Mouse (Mus musculus): ENCODE data around the gene Rab44.
A peak's percentile ranks its signal among the peaks of the same experiment; 100 is the strongest.

Gene Rab44

DNA sequence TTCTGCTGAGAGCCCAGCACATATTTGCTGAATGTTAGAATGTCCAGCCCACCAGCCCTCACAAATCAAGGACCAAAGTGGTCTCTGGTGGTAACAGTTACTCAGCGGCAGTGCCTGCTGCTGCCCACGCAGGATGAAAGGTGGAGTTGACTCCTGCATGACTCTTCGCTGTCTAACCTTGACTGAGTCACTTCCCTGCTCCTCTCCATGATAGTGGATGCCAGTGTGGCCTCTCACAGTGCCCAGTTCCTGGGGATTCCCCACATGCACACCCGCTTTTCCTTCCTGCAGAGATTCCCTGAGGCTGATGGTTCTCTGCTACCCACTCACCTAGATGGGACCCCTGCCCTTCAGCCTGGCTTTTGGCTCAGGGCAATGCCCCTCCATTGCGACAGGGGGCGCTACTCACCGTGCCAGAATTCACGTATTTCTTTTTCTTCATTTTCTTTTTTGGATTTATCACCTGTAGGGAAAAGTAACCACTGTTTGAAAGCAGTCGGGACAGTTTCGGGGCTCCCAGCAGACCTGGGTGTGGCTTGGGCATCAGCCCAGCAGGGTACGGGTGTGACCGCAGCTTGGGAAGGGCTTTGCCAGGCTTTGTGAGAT lies 55.2 kb downstream of the Rab44 start:
- DNase-seq (ENCODE audit: low spot score): no peak

DNA sequence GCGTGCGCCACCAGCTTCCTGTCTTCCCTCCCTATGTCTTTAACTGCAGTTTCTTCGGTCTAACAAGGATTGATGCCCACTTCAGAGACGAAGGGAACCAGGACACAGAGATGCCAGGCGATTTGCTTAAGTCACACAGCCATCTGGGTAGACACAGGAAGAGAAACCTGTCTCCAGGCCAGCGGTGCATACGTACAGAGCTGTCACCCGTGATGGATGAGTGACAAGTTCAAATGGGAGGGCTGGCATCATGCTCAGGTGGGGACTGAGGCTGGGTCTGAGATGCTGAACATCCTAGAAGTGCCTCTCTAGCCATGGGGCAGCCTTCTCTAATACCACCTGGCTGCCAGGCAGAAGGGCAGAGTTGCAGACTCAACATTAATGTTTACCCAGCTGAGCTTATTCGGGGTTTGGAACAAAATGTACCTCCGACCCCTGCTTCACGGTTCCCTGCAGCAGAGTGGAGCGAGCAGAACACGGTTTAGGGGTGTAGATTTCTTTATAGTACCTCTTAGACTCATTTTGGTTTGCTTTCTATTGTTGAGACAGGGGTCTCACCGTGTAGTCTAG lies 56.6 kb downstream of the Rab44 start:
- DNase-seq (ENCODE audit: low spot score): no peak

DNA sequence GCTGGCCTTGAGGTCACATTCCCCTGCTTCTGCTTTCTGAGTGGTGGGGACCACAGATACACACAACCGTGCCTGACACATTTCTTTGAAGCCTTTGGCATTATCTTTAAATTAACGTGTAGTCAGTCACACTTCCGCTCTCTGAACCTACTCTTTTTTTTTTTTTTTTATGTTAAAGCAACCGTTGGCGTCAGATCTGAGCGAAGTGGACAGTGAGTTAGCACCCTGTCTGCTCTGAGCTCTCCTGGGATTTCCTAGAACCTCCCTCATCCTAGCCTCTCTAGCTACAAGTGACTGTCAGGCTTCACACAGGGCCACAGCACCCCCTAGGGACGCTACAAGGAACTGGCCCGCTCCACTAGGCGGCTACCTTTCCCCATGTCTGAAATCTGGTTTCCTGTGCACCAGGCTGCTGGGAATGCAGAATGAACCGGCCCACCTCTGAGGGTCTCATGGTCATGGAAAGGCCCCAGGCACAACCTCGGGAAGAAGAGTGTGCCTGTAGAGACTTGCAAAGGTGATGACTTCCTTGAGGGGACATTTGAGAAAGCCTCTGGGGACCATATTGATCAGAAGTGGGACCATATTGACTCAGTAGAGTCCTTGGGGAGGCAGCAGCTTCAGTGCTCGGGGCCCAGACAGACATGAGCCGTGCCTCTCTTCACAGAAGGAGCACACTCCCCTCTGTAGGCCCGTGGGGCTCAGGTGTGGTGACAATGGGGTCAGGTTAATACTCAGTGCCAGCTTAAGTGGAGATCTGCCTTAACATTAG lies 57.2 kb downstream of the Rab44 start:
- DNase-seq (ENCODE audit: low spot score): peak; percentile 62

DNA sequence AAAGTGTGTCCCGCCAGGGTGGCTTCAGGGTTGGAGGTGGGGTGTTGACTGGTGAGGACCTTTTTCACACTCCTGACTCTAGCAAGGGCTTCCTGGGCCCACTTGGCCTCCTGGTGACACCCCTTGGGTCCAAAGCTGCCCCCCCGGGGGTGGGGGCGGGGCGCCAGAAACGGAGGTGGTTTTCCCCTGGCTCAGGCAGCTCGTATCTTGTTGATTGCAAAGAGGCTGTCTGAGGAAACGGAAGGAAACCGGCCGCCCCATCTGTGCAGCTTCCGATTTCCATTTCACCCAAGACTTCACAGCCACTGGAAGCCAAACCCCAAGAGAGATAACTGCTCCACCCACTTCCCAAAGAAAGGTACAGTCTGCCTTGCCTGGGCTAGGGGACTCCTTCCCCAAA lies 58.1 kb downstream of the Rab44 start:
- no peak for DNase-seq (ENCODE audit: low spot score)

DNA sequence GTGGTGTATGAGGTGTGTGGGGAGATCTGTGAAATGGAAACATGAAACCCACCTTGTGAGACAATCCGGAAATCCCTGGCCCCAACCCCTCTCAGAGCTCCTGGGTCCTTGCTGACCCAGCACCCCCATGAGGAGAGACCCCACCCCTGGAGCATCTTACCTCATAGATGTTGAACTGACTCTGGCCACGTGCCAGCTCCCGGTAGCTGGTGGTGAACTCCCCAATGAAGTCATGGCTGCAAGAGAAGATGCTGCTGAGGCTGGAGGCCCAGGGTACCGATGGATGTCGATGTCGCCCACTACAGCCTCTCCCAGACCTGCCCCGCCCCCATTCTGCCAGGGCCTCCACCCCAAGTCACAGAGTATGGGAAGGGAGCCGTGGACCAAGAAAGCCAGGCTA lies 59.2 kb downstream of the Rab44 start:
- DNase-seq (ENCODE audit: low spot score): no peak

DNA sequence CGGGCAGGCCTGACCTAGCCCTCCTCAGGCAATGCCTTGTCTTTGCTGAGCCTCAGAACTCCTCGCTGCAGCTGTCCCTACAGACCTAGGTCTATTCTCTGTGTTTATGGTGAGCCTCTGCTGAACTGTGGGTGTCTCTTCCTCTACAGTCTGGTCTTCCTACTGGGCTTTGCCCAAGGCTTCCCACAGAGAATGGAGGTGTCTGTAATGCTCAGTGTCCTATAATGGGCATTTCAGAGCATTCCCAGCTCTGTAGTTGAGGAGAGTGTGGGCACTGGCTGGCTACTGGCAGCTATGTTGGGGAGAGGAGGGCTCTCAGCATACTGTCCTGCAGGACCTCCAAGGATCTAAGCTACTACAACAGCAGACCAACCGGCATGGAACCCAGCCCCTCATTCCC lies 61.7 kb downstream of the Rab44 start:
- DNase-seq (ENCODE audit: low spot score): no peak

DNA sequence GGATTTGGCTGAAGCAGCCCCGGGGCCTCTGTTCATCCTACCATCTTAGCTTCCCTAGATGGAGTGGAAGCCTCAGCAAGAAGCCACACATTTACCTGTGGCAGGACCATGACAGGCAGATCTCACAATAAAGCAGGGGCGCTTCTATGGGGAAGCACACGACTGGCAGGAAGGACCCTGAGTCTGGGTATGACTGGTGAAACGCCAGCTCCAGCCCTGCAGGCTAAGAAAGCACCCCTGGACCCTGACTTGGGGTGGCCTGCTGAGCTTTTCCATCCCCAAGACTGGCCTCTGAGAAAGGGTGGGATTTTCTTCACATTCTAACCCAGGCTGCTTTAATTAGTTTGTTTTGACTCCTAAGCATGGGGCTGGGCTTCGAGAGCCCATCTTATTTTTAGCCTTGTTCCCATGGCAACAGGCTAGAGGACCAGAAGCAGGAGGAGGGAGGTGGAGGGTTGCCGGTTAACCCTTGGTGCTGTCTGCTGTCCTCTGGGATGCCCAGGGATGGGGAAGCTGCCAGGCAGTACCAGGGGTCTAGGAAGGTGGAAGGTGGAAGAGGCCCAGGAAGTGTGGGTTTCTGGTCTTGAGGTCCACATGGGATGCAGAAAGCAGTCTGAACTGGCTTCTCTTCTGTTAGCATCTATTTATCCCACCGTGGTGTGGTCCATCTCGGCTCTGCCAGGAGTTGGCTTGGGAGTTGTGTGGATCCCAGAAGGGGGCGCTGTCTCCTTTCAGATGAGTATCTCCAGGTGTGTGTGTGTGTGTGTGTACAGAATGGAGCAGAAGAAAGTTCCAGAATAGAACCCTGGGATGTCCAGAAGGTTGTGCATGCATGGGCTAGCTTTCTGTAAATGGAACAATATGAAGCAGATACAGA lies 62.7 kb downstream of the Rab44 start:
- DNase-seq (ENCODE audit: low spot score): peak; percentile 65

DNA sequence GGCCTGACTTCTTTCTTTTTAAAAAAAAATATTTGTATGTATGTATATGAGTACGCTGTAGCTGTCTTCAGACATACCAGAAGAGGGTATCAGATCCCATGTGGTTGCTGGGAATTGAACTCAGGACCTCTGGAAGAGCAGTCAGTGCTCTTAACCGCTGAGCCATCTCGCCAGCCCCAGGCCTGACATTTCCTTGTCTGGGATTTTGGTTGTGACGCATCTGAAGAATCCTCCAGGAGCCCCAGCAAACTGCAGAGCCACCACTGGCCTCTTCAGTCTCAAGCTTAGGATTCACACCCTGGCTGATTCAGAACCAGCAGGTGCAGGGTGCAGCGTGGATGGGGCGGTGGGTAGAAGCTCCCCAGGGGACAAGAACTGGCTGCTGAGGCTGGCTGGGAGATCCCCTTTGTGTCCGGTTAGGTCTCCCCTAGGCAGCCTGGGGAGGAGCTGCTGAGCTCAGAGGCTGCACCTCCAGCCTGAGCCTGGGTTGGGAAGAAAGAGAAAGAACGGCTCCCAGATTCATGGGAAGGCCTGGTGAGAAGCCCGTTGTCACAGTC lies 64.6 kb downstream of the Rab44 start:
- no peak for DNase-seq (ENCODE audit: low spot score)

DNA sequence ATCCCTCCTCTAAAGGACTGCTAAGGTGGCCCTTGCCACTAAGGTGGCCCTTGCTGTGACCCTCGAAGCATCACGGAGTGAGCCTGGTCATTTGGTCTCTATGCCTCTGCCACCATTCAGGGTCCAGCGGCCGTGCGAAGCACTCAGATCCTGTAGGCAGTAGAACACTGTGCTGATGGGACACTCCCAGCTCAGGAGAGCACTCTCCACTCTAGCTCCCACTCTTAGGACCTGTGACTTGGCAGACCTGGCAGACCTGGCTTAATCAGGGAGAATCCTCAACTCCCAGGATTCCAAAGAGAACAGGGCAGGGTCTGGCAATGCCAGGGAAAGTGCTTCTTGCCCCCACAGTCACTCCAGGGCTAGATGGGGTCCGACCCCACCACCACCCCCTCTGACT lies 66.0 kb downstream of the Rab44 start:
- no peak for DNase-seq (ENCODE audit: low spot score)

DNA sequence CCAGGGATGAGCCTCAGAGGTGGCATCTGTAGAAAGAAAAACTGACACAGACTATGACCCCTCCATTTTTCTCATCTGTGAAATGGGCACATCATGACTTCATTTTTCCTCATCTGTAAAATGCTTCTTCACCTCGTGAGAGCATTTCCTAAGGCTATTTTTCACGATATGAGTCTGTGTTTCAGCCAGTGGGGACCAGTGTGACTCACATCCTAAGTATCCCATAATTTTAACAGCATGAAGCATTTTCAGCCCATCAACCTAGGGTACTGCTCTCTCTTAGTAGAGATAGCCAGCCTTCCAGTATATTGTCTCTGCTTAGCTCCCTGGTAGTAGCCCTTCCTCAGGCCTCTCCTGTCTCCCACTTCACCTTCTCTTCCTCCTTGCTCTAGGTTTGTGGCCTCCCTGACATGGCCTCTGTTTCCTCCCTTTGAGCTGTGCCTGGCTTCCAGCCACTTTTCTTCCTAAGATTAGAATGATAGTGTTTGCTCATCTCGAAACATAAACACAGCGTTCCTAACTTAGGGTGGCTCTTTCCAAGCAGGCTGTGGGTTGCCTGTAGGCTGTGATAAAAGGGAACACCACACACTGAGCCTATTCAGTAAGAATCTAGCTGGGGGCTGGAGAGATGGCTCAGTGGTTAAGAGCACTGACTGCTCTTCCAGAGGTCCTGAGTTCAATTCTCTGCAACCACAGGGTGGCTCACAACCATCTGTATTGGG lies 66.6 kb downstream of the Rab44 start:
- DNase-seq (ENCODE audit: low spot score): no peak

DNA sequence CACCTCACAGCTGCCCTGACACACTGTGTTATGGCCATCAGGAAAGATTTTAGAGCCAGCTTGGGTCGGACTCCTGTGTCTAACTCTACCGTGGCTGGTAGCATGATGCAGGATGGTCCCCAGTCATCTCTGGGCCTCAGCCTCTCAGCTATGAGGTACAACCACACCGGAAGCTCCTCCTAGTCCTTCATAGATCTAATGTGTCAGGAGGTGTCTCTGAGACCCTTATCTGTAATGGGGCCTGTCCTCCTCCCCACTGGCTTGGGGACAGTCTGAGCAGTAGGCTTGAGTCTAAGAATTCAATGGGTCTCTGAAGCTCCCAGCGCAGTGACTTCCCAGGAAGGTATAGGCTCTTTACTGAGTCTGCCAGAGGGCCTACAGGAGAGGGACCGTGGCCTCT lies 67.8 kb downstream of the Rab44 start:
- DNase-seq (ENCODE audit: low spot score): no peak

DNA sequence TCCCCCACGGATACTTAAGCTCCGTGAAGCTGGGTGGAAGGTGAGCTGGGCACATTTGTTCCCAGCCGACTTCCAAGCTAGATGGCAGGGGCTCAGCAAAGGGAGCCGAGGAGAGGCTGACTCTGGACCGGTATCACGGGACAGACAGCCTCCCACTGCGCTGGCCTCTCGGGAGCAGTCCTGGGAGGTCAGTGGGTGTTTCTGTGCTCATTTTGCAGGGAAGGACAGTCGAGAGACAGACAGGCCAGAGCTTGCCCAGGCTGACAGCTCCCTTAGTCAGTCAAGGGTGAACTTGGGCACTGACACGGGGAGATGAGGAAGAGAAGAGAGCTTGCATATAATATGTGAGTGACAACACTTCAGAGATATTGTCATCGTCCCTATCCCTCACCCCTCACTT lies 69.2 kb downstream of the Rab44 start:
- DNase-seq (ENCODE audit: low spot score): no peak

DNA sequence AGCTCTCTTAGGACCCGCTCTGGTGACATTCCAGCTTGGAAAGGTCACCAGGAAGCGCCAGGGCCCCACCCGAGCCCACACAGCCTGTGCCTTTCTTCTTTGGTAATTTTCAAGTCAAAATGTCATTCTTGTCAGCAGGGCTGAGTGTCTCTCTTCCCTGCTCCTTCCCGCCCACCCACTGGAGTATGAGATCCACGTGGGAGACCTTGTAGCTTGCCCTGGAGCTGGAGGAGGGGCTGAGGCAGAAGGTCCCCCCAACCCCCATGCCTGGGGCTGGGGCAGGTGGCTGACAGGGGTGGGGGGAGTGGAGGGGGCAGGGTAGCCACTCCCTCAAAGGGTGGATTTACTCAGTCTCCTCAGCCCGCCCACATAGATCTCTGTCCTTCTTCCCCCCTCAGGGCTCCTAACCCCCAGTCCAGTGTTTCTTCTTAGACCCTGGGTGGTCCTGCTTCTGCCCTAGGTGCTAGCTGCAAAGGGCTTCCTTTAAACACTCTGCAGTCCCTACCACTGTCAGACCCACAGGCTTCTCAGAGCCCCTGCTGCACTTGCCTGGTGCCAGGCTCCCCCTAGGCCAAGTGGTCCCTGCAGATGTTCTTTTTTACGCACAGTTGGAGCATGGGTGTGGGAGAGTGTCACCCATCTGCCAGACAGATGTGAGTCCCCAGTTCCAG lies 71.6 kb downstream of the Rab44 start:
- no peak for DNase-seq (ENCODE audit: low spot score)

DNA sequence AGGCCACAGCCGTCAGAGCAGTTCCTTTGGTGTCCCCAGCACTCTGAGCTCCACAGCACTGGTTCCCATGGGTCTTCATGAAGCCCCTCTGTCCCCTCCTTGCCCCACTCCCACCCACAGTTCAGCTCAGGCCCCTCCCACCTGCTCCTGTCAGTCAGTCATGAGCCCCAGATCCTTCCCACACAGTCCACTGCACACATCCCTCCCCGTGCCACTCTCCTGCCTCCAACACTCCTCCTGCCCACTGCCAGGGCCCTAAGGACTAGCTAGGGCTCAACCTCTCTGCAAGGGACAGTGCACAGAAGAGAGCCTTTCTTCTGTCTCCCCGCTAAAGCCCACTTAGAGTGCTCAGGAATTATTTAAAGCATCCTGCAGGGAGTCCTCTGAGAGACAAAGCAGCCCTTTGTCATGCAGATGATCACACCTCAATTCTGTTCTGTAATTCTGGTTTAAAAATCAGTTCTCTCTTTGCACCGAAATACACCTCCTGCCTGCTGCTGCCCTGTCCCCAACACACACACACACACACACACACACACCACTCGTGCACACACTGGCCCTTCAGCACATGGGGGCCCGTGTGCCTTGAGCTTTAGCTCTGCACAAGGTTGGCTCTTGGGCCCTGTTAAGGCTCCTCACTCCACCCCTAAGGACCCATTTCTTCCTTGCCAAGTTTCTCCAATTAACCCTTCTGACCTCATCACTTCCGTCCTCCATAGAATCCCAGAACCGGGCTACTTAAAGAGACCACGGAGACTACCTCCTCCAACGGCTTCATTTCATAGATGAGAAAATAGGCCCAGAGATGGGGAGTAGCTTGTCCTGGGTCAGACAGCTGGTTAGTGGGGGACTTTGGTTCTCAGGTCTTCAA lies 73.3 kb downstream of the Rab44 start:
- no peak for DNase-seq (ENCODE audit: low spot score)

DNA sequence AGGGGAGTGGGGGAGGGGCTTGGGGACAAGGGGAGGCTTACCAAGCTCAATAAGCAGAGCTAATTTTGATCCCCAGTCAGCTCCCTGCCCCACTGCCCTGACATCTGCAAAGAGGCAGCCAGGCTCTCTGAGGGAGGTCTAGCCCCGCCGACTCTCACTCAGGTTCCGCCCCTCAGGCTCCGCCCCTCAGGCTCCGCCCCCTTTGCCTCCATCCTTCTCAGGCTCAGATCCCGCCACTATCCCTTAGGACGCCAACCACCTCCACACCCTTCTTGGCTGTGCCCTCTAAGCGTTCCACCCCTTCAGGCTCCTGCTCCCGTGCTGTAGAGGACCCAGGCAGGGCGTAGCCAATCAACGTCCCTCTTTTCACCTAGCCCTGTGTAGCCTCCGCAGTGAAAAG lies 75.0 kb downstream of the Rab44 start:
- DNase-seq (ENCODE audit: low spot score): no peak

DNA sequence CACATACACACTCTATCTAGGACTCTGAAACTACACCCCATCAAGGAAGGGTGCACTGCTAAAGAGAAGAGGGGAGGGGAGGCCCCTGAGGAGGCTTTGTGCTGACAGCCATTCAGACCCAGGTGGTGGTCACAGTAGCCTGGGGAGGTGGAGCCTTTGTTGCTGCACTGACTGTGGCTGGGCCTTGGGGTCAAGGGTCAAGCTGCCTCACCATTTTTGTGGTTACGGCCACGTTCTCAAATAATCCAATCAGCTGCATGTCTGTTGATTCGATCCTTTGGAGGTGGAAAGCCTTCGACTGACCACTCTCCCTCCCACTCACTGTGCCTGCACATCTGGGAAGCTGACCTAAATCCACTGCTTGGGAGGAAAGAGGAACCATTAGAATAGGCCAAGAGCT lies 81.6 kb downstream of the Rab44 start:
- DNase-seq (ENCODE audit: low spot score): no peak
